Mouse (Mus musculus): ENCODE measurements around the gene Polr2h. TPM values are rescaled to one million over a fixed set of nuclear protein-coding genes. Genes with fewer than 3 reads are reported as not detected.

Gene Polr2h
- total and polyA plus RNA-seq, 3 experiments: 117 to 183 (median 157) TPM

DNA sequence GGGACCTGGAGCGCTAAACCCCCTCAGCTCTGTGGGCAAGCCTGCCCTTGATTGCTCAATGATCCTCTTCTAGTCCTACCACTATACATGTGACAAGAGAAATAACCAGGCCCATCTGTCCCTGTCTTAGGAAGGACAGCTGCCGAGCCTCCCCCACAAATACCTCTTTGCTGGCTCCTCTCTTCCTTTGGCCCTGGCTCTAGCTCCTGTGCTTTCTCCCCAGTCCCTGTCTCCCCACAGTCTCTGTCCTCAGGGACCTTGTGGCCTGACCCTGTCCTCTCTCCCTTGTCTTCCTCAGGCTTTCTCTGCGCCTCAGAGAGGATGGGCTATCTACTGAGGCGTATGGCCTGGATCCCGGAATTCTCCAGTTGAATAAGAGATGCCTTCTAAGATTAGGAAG, 14.2 kb downstream of the Polr2h start:
- no peak overlapping the region for H3K27ac ChIP-seq (ENCODE audit: insufficient read depth, low read depth)
- DNase-seq (ENCODE audit: extremely low read depth): no peak
- no peaks in the 10 kb centered on the region for H3K36me3 ChIP-seq (replicated peaks in 1 of 2; ENCODE audit: control insufficient read depth in 1 of 2, insufficient read depth in 1 of 2, low read length in 1 of 2)
- peaks cover 42% of the 10 kb centered on the region for H3K27me3 ChIP-seq (replicated peaks)
- H3K79me2 ChIP-seq (replicated peaks; ENCODE audit: control insufficient read depth, extremely low read depth, insufficient read depth, poor library complexity, severe bottlenecking): no peaks in the 10 kb centered on the region
- in situ Hi-C loops (cut with MboI; ENCODE audit: low pct_ligation_motif_present, low pct_unique_long_range_greater_than_20kb, low sequenced_read_pairs) (no loop called here), dilution Hi-C loops (cut with MboI; ENCODE audit: extremely low pct_ligation_motif_present, extremely low pct_unique_long_range_greater_than_20kb, low sequenced_read_pairs) (no loop called here)
- H3K4me1 ChIP-seq (ENCODE audit: control insufficient read depth in 1 of 2, insufficient read depth in 2 of 2): peaks cover 2 to 6% of the 10 kb centered on the region in 2 experiments; a peak in 2 of 4 replicates
- H3K9ac ChIP-seq (ENCODE audit: insufficient read depth, low read depth): no peak overlapping the region
- peaks cover 8% of the 10 kb centered on the region for H3K9me3 ChIP-seq (replicated peaks; ENCODE audit: low read length)
- H3K4me2 ChIP-seq (ENCODE audit: insufficient read depth, low read depth, poor library complexity, severe bottlenecking): no peak overlapping the region
- H3K4me3 ChIP-seq (replicated peaks in 1 of 3; ENCODE audit: low read depth in 2 of 3, low read length in 2 of 3, poor library complexity in 1 of 3): no peak overlapping the region
- TF ChIP-seq ZC3H11A (IDR thresholded peaks at IDR 0.05; ENCODE audit: low read depth, low read length) (no peak), TCF12 (IDR thresholded peaks at IDR 0.05; ENCODE audit: low read depth, low read length) (no peak), NRF1 (IDR thresholded peaks at IDR 0.05; ENCODE audit: low read depth, low read length) (no peak), TBP (conservative IDR thresholded peaks at IDR 0.05; ENCODE audit: low read depth, low read length) (no peak), ZNF384 (IDR thresholded peaks at IDR 0.05; ENCODE audit: low read depth, low read length) (no peak), KAT2A (IDR thresholded peaks at IDR 0.05; ENCODE audit: insufficient replicate concordance, low read length) (no peak), SIN3A (IDR thresholded peaks at IDR 0.05; ENCODE audit: low read length) (no peak), SMC3 (IDR thresholded peaks at IDR 0.05; ENCODE audit: low read depth, low read length) (no peak), RAD21 (IDR thresholded peaks at IDR 0.05; ENCODE audit: low read depth, low read length) (no peak), MXI1 (IDR thresholded peaks at IDR 0.05; ENCODE audit: low read depth, low read length) (no peak), MAFK (IDR thresholded peaks at IDR 0.05; ENCODE audit: insufficient replicate concordance, low read length) (no peak), CTCF (conservative IDR thresholded peaks at IDR 0.05 in 1 of 2, IDR thresholded peaks at IDR 0.05 in 1 of 2; ENCODE audit: low read depth in 2 of 2, low read length in 2 of 2) (no peak), UBTF (IDR thresholded peaks at IDR 0.05; ENCODE audit: low read depth, low read length) (no peak), USF1 (IDR thresholded peaks at IDR 0.05; ENCODE audit: low read depth, low read length) (no peak), GABPA (IDR thresholded peaks at IDR 0.05; ENCODE audit: insufficient replicate concordance, low read depth, low read length) (no peak), POLR2AphosphoS2 (IDR thresholded peaks at IDR 0.05; ENCODE audit: low read depth, low read length) (no peak), CHD2 (IDR thresholded peaks at IDR 0.05; ENCODE audit: low read length) (no peak)

- dilution Hi-C loops (cut with MboI; ENCODE audit: extremely low pct_ligation_motif_present, extremely low pct_unique_long_range_greater_than_20kb, low sequenced_read_pairs) (no loop called here), in situ Hi-C loops (cut with MboI; ENCODE audit: low pct_ligation_motif_present, low pct_unique_long_range_greater_than_20kb, low sequenced_read_pairs) (no loop called here)
- Histone ChIP-seq H3K79me2 (replicated peaks; ENCODE audit: control insufficient read depth, extremely low read depth, insufficient read depth, poor library complexity, severe bottlenecking) (no peaks in the 10 kb centered on the region), H3K9me3 (replicated peaks; ENCODE audit: low read length) (peaks cover 8% of the 10 kb centered on the region), H3K27me3 (replicated peaks) (peaks cover 49% of the 10 kb centered on the region), H3K27ac (ENCODE audit: insufficient read depth, low read depth) (no peak overlapping the region), H3K36me3 (replicated peaks in 1 of 2; ENCODE audit: control insufficient read depth in 1 of 2, insufficient read depth in 1 of 2, low read length in 1 of 2) (no peaks in the 10 kb centered on the region), H3K4me2 (ENCODE audit: insufficient read depth, low read depth, poor library complexity, severe bottlenecking) (no peak overlapping the region), H3K9ac (ENCODE audit: insufficient read depth, low read depth) (no peak overlapping the region), H3K4me3 (replicated peaks in 1 of 3; ENCODE audit: low read depth in 2 of 3, low read length in 2 of 3, poor library complexity in 1 of 3) (no peak overlapping the region), H3K4me1 (ENCODE audit: control insufficient read depth in 1 of 2, insufficient read depth in 2 of 2) (peaks cover 2 to 6% of the 10 kb centered on the region in 2 experiments; a peak in 2 of 4 replicates)
- no peak for TF ChIP-seq ZC3H11A (IDR thresholded peaks at IDR 0.05; ENCODE audit: low read depth, low read length)
- TF ChIP-seq E2F4 (IDR thresholded peaks at IDR 0.05; ENCODE audit: insufficient replicate concordance, low read depth, low read length): no peak
- TF ChIP-seq CHD1 (IDR thresholded peaks at IDR 0.05; ENCODE audit: low read depth, low read length): no peak
- TF ChIP-seq KAT2A (IDR thresholded peaks at IDR 0.05; ENCODE audit: insufficient replicate concordance, low read length): no peak
- no peak for TF ChIP-seq ZMIZ1 (IDR thresholded peaks at IDR 0.05; ENCODE audit: low read depth, low read length)
- TF ChIP-seq TBP (conservative IDR thresholded peaks at IDR 0.05; ENCODE audit: low read depth, low read length): no peak
- no peak for TF ChIP-seq POLR2AphosphoS2 (IDR thresholded peaks at IDR 0.05; ENCODE audit: low read depth, low read length)
- TF ChIP-seq EP300 (IDR thresholded peaks at IDR 0.05; ENCODE audit: low read length): no peak
- no peak for TF ChIP-seq USF2 (conservative IDR thresholded peaks at IDR 0.05; ENCODE audit: low read depth, low read length)
- no peak for TF ChIP-seq TCF12 (IDR thresholded peaks at IDR 0.05; ENCODE audit: low read depth, low read length)
- no peak for TF ChIP-seq BHLHE40 (IDR thresholded peaks at IDR 0.05; ENCODE audit: low read depth, low read length)
- no peak for TF ChIP-seq SIN3A (IDR thresholded peaks at IDR 0.05; ENCODE audit: low read length)
- no peak for TF ChIP-seq ZKSCAN1 (IDR thresholded peaks at IDR 0.05; ENCODE audit: borderline replicate concordance, low read depth, low read length)
- DNase-seq (ENCODE audit: extremely low read depth): no peak
These were observed 14.9 kb downstream of the Polr2h start for GRCm38 (mm10) chr16:20732251-20732924.
